Mouse (Mus musculus): ENCODE measurements at regions not wholly inside any gene's neighbourhood (a gene's known extent, or its start where the extent isn't known, plus 50 kb on each side); places are given as distances from the start of the nearest gene placed in this dataset.

DNA sequence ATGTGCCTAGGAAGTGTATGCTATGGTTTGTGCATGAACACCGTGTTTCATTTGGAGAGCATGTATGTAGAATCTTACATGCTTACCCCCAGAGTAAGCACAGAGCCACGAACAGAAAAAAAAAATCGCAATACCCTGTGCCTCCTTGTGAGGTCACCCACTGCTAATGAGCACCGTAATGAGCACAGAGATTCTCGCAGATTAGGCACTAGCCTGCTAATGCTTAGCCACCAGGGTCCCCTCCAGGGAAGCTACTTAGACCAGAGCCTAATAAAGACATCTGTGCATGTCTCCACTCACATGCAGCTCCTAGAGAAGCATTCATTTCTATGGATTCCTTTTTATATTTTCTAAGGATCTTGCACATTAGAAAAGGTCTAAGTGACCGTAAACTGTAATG, 780.8 kb downstream of the Nr2f2 start:
- no peak for TF ChIP-seq POLR2A (IDR thresholded peaks at IDR 0.05; ENCODE audit: extremely low read depth, insufficient read depth, low read length)
- no peak for TF ChIP-seq CTCF (IDR thresholded peaks at IDR 0.05; ENCODE audit: extremely low read depth, insufficient read depth, low read length)

Data from cortical plate, adult 2 months (tissue).